Mouse (Mus musculus): ENCODE data around the gene Slc36a2. TPM values are rescaled to one million over a fixed set of nuclear protein-coding genes. Genes with fewer than 3 reads are reported as not detected.

Gene Slc36a2
- polyA plus RNA-seq, 1 experiment from 2014 or later: 2.2 TPM

- H3K27ac ChIP-seq: no peak overlapping the region
- no peak for DNase-seq (ENCODE audit: low spot score)
- peaks cover 26% of the 10 kb centered on the region for H3K4me1 ChIP-seq
- H3K4me3 ChIP-seq: no peak overlapping the region
- no peaks in the 10 kb centered on the region for H3K27me3 ChIP-seq (ENCODE audit: insufficient read depth, poor library complexity, severe bottlenecking)
- no peaks in the 10 kb centered on the region for H3K36me3 ChIP-seq
- WGBS: 56% methylated on average over 2 of the region's 2 CpGs
- no peaks in the 10 kb centered on the region; the same call in 1 of the 2 replicates for H3K9me3 ChIP-seq
Measured at GRCm38 (mm10) chr11:55209032-55209431, 24.2 kb upstream of the Slc36a2 start.

- Histone ChIP-seq H3K9me3 (no peaks in the 10 kb centered on the region; the same call in 1 of the 2 replicates), H3K4me1 (peaks cover 20% of the 10 kb centered on the region), H3K27ac (no peak overlapping the region), H3K36me3 (no peaks in the 10 kb centered on the region), H3K27me3 (ENCODE audit: insufficient read depth, poor library complexity, severe bottlenecking) (no peaks in the 10 kb centered on the region), H3K4me3 (no peak overlapping the region)
- no peak for DNase-seq (ENCODE audit: low spot score)
- WGBS: 70% methylated on average over 6 of the region's 6 CpGs
Measured at GRCm38 (mm10) chr11:55208001-55208690, 23.3 kb upstream of the Slc36a2 start.

DNA sequence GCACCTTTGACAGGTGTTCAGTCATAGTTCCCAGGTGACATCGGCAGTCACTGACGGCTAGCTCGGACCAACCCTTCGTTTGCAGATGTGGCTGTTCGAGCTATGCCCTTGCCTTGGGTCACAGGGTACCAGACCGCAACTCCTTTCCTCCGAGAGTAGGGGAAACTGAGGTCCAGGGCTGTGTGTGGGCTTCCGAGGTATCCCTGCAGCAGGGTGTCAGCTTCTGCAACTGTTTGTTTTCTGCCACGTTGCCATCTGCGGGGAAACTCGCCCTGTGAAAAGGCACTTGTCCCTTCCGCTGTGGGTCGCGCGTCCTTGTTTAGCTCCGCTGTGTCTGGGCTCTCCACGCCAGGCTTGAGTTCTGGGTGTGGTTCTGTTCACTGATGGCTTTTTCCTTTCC, 19.7 kb upstream of the Slc36a2 start:
- WGBS: 9% methylated on average over 17 of the region's 17 CpGs
- Histone ChIP-seq H3K27me3 (ENCODE audit: insufficient read depth, poor library complexity, severe bottlenecking) (no peaks in the 10 kb centered on the region), H3K4me3 (peak overlapping the region; percentile 81), H3K36me3 (no peaks in the 10 kb centered on the region), H3K27ac (peak overlapping the region; percentile 81), H3K9me3 (no peaks in the 10 kb centered on the region), H3K4me1 (peaks cover 7% of the 10 kb centered on the region; the same call in 1 of the 2 replicates)
- DNase-seq (ENCODE audit: low spot score): no peak

DNA sequence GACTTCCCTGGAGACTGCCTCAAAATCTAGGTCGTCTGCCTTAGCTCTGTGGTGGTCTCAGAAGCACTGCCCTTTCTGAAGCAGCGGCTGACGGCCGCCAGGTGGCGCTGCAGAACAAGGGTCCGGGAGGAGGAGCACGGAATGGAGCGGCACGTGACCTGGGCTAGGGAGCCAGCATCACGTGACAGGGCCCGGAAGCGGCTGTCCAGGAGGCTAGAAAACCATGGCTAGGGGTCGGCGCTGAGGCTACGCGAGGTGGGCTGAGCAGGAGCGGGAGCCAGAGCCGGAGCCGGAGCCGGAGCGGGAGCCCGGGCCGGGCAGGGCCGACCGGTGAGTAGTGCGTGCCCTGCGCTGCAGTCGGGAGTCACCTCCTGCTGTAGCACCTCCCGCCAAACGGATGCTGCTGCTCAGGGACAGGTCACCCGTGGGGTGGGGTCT, 19.3 kb upstream of the Slc36a2 start, which contains the start of gene Slc36a1:
Gene Slc36a1, plus strand, starts transcription at position 192 of the 438 bp plus-strand sequence.
- Histone ChIP-seq H3K9me3 (no peaks in the 10 kb centered on the region), H3K27me3 (ENCODE audit: insufficient read depth, poor library complexity, severe bottlenecking) (no peaks in the 10 kb centered on the region), H3K36me3 (no peaks in the 10 kb centered on the region), H3K4me3 (peak within 1 kb of the TSS; percentile 81), H3K27ac (peak within 1 kb of the TSS; percentile 81), H3K4me1 (0 out of 2 replicates have a peak, but pooled peaks cover 5% of the 10 kb centered on the region)
- peak; percentile 97 for DNase-seq (ENCODE audit: low spot score)
- WGBS: under 1% methylated on average over 31 of the region's 31 CpGs

- Histone ChIP-seq H3K36me3 (no peaks in the 10 kb centered on the region), H3K9me3 (no peaks in the 10 kb centered on the region), H3K4me3 (no peak overlapping the region), H3K4me1 (peaks cover 13% of the 10 kb centered on the region), H3K27ac (no peak overlapping the region), H3K27me3 (ENCODE audit: insufficient read depth, poor library complexity, severe bottlenecking) (no peaks in the 10 kb centered on the region)
- 69% methylated on average over 8 of the region's 8 CpGs for WGBS
- DNase-seq (ENCODE audit: low spot score): no peak
Measured at GRCm38 (mm10) chr11:55197740-55198510, 13.0 kb upstream of the Slc36a2 start.

GRCm38 (mm10) chr11:55197086-55197485, 12.2 kb upstream of the Slc36a2 start:
- WGBS: 65% methylated on average over 6 of the region's 6 CpGs
- no peak overlapping the region for H3K27ac ChIP-seq
- H3K36me3 ChIP-seq: no peaks in the 10 kb centered on the region
- no peaks in the 10 kb centered on the region for H3K27me3 ChIP-seq (ENCODE audit: insufficient read depth, poor library complexity, severe bottlenecking)
- DNase-seq (ENCODE audit: low spot score): no peak
- H3K4me1 ChIP-seq: peaks cover 13% of the 10 kb centered on the region
- no peaks in the 10 kb centered on the region for H3K9me3 ChIP-seq
- no peak overlapping the region for H3K4me3 ChIP-seq

GRCm38 (mm10) chr11:55190216-55190615, 5.3 kb upstream of the Slc36a2 start:
- H3K27me3 ChIP-seq (ENCODE audit: insufficient read depth, poor library complexity, severe bottlenecking): 0 out of 2 replicates have a peak, but pooled peaks cover 5% of the 10 kb centered on the region
- no peak for DNase-seq (ENCODE audit: low spot score)
- no peaks in the 10 kb centered on the region for H3K9me3 ChIP-seq
- no peaks in the 10 kb centered on the region for H3K36me3 ChIP-seq
- H3K4me3 ChIP-seq: no peak overlapping the region
- H3K4me1 ChIP-seq: peaks cover 22% of the 10 kb centered on the region
- WGBS: 74% methylated on average over 3 of the region's 3 CpGs
- no peak overlapping the region for H3K27ac ChIP-seq

DNA sequence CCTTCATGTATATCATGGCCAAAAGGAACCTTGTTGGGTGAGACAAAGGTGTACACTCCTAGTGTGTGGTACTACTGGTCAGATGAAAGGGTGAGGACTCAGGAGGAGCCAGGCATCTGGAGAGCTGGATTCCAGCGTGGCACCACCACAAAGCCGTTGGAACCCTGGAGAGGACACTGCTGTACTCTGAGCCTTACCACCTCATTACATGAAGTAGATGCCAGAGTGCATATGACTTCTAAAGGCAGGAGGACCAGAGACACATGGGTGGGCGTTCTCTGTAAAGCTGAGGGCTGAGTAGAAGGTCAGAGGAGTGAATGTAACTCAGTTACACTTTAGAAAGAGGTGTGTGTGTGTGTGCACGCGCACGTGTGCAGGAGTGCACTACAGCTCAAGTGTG, 2.9 kb upstream of the Slc36a2 start:
- H3K4me3 ChIP-seq: no peak overlapping the region
- H3K27me3 ChIP-seq (ENCODE audit: insufficient read depth, poor library complexity, severe bottlenecking): 0 out of 2 replicates have a peak, but pooled peaks cover 12% of the 10 kb centered on the region
- peak overlapping the region; percentile 69; the same call in 1 of the 2 replicates for H3K27ac ChIP-seq
- no peaks in the 10 kb centered on the region for H3K36me3 ChIP-seq
- WGBS: 79% methylated on average over 6 of the region's 6 CpGs
- H3K4me1 ChIP-seq: peaks cover 30% of the 10 kb centered on the region
- no peak for DNase-seq (ENCODE audit: low spot score)
- no peaks in the 10 kb centered on the region for H3K9me3 ChIP-seq

DNA sequence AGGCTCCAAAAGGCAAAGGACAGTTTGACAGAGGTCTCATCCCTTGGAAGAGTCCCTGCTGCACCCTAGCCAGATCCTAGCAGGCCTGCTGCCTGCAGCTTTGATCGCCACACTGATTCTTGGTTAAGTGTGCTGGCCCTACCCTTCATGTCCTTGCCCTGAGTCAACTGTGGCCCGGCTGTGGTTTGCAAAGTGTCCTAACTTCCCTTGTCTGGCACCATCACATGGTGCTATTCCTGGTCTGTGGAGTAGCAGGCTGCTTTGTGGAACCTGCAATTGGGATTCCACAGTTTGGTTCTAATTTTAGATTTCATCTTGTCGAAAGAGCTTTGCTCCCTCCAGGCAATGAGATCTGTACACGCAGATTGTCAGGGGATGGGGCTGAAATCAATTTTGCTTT, 2.4 kb upstream of the Slc36a2 start:
- Histone ChIP-seq H3K27me3 (ENCODE audit: insufficient read depth, poor library complexity, severe bottlenecking) (0 out of 2 replicates have a peak, but pooled peaks cover 12% of the 10 kb centered on the region), H3K27ac (peak overlapping the region; percentile 69), H3K4me1 (peaks cover 30% of the 10 kb centered on the region), H3K9me3 (no peaks in the 10 kb centered on the region), H3K36me3 (no peaks in the 10 kb centered on the region), H3K4me3 (no peak overlapping the region)
- no peak for DNase-seq (ENCODE audit: low spot score)
- 39% methylated on average over 4 of the region's 4 CpGs for WGBS

- 83% methylated on average over 5 of the region's 5 CpGs for WGBS
- no peak for DNase-seq (ENCODE audit: low spot score)
- H3K4me3 ChIP-seq: no peak overlapping the region
Measured at GRCm38 (mm10) chr11:55184246-55184645, 631 bp downstream of the Slc36a2 start.

DNA sequence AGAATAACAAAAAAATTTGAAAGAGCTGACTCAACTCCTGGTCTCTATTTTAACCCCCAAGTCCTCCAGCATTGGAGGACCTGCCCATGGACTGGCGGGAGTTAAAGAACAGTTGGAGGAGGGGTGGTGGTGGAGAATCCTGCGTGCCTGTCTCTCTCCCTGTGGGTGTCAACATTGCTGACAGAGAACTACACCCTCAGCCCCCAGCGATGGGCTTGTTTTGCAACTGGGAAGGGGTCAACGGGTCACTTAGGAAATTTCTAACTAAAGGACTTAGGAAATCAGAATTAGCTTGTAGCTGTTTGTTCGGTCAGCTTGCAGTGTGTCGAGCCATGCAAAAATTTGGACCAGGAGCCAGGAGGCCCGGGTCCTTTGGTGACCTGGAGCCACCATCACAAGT, 1.8 kb downstream of the Slc36a2 start:
- 53% methylated on average over 7 of the region's 7 CpGs for WGBS
- Histone ChIP-seq H3K27me3 (ENCODE audit: insufficient read depth, poor library complexity, severe bottlenecking) (0 out of 2 replicates have a peak, but pooled peaks cover 12% of the 10 kb centered on the region), H3K36me3 (no peaks in the 10 kb centered on the region), H3K9me3 (no peaks in the 10 kb centered on the region), H3K4me1 (peaks cover 33% of the 10 kb centered on the region), H3K27ac (no peak overlapping the region), H3K4me3 (no peak overlapping the region)
- no peak for DNase-seq (ENCODE audit: low spot score)

More at GRCm38 (mm10) chr11:55184246-55184645, 631 bp downstream of the Slc36a2 start:
- H3K4me1 ChIP-seq: peaks cover 33% of the 10 kb centered on the region
- no peak overlapping the region for H3K27ac ChIP-seq
- no peaks in the 10 kb centered on the region for H3K36me3 ChIP-seq
- no peaks in the 10 kb centered on the region for H3K9me3 ChIP-seq
- 0 out of 2 replicates have a peak, but pooled peaks cover 12% of the 10 kb centered on the region for H3K27me3 ChIP-seq (ENCODE audit: insufficient read depth, poor library complexity, severe bottlenecking)

GRCm38 (mm10) chr11:55179856-55180255, 5.0 kb downstream of the Slc36a2 start:
- no peak for DNase-seq (ENCODE audit: low spot score)
- H3K27me3 ChIP-seq (ENCODE audit: insufficient read depth, poor library complexity, severe bottlenecking): 0 out of 2 replicates have a peak, but pooled peaks cover 7% of the 10 kb centered on the region
- no peaks in the 10 kb centered on the region for H3K9me3 ChIP-seq
- H3K4me1 ChIP-seq: peaks cover 18% of the 10 kb centered on the region; the same call in 1 of the 2 replicates
- H3K4me3 ChIP-seq: no peak overlapping the region
- 87% methylated on average over 3 of the region's 3 CpGs for WGBS
- H3K36me3 ChIP-seq: no peaks in the 10 kb centered on the region
- H3K27ac ChIP-seq: no peak overlapping the region

DNA sequence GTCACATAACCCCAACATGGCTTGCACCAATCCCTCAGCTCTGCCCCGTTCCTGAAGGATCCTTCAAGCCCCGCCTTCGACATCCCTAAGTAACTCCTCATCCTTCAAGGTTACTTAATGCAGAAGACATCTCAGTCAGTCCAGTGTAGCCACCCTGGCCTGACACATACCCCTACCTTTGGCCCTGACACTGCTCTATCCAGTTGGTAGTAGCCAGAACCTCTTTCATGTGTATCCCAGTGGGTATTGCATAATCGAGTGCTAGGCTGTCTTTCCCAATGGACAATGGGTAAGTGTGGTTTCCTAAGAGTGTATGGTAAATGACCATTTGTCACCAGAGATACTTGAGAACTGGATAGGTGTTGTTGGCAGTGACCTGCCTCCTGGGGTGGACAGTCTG, 6.0 kb downstream of the Slc36a2 start:
- no peaks in the 10 kb centered on the region for H3K9me3 ChIP-seq
- H3K4me1 ChIP-seq: peaks cover 14% of the 10 kb centered on the region; the same call in 1 of the 2 replicates
- H3K36me3 ChIP-seq: no peaks in the 10 kb centered on the region
- no peak for DNase-seq (ENCODE audit: low spot score)
- 77% methylated on average over 4 of the region's 4 CpGs for WGBS
- H3K4me3 ChIP-seq: no peak overlapping the region
- H3K27me3 ChIP-seq (ENCODE audit: insufficient read depth, poor library complexity, severe bottlenecking): no peaks in the 10 kb centered on the region
- no peak overlapping the region for H3K27ac ChIP-seq

All from heart, embryonic 10.5 days (tissue).